Mouse (Mus musculus) right cerebral cortex, adult 2 months (tissue): ENCODE data around the gene Gm16867.
"Not testable (repeated sequence)": the region's sequence is repeated elsewhere in the genome, so short reads cannot be mapped to it uniquely, and the experiment has no call there.

ENCODE experiments used
- DNase-seq, 2 experiments: peaks; one replicate each; pipeline ENCODE4 v3.0.0; 2021 to 2022; ENCODE audit warnings: low spot score in 2 of 2

Gene Gm16867

GRCm38 (mm10) chr14:69467612-69468366 lies 35.4 kb downstream of the Gm16867 start:
- not testable (repeated sequence) for DNase-seq

GRCm38 (mm10) chr14:69464465-69464864 lies 38.7 kb downstream of the Gm16867 start:
- DNase-seq = not testable (repeated sequence)

- not testable (repeated sequence) for DNase-seq
Measured at GRCm38 (mm10) chr14:69457691-69458090, 45.5 kb downstream of the Gm16867 start.

- DNase-seq = not testable (repeated sequence)
Measured at GRCm38 (mm10) chr14:69454640-69455039, 48.5 kb downstream of the Gm16867 start.

- not testable (repeated sequence) for DNase-seq
Measured at GRCm38 (mm10) chr14:69448845-69449244, 54.3 kb downstream of the Gm16867 start.

GRCm38 (mm10) chr14:69447006-69447405 lies 56.2 kb downstream of the Gm16867 start:
- not testable (repeated sequence) for DNase-seq

- DNase-seq = not testable (repeated sequence)
Measured at GRCm38 (mm10) chr14:69443092-69443692, 60.0 kb downstream of the Gm16867 start.

GRCm38 (mm10) chr14:69440955-69441354 lies 62.2 kb downstream of the Gm16867 start:
- DNase-seq = not testable (repeated sequence)

- DNase-seq = not testable (repeated sequence)
Measured at GRCm38 (mm10) chr14:69438678-69439214, 64.4 kb downstream of the Gm16867 start.

- DNase-seq = not testable (repeated sequence)
Measured at GRCm38 (mm10) chr14:69421003-69421402, 82.2 kb downstream of the Gm16867 start.

- not testable (repeated sequence) for DNase-seq
Measured at GRCm38 (mm10) chr14:69417545-69417944, 85.6 kb downstream of the Gm16867 start.
